Mouse (Mus musculus): Measurements from ENCODE around the gene Calm3. TPM values are rescaled to one million over a fixed set of nuclear protein-coding genes. Genes with fewer than 3 reads are reported as not detected.

The Calm3 gene
- polyA plus RNA-seq, 2 experiments from 2014 or later, result 106 to 159 TPM

DNA sequence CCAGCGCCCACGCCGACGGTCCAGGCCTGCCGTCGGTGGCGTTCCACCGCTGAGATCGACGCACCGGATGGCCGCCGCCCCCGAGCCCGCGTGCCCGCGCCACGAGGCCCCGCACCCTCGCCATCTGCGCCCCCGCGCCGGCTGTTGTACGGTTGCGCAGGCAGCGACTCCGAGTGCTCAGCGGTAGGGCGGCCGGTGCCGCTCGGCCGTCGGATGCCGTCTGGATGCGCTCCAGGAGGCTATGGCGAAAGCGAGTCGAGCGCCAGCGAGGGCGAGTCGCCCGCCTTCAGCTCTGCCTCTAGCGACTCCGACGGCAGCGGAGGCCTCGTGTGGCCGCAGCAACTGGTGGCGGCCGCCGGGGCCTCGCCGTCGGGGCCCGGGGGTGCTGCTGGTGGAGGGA, 38.0 kb downstream of the Calm3 start:
- ATAC-seq, result no peak

DNA sequence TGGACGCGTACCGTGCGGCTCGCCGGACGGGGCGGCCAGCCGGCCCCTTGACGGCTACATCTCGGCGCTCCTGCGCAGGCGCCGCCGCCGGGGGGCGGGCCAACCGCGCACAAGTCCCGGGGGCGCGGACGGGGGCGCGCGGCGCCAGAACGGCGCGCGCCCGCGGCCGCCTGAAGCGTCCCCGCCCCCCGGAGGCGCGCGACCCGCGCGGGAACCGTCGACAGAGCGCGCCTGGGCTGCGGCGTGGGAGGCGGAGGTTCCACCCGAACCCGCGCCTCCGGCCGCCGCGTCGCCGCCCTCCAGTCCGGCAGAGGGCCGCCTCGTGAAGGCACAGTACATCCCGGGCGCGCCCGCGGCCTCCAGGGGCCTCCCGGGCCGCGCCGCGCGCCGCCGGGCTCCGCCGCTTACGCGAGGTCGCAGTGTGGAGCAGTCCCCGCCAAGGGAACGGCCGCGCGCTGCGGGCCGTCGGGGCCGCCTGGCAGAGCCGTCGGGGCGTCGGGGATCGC, 38.6 kb downstream of the Calm3 start:
- no peak for ATAC-seq

DNA sequence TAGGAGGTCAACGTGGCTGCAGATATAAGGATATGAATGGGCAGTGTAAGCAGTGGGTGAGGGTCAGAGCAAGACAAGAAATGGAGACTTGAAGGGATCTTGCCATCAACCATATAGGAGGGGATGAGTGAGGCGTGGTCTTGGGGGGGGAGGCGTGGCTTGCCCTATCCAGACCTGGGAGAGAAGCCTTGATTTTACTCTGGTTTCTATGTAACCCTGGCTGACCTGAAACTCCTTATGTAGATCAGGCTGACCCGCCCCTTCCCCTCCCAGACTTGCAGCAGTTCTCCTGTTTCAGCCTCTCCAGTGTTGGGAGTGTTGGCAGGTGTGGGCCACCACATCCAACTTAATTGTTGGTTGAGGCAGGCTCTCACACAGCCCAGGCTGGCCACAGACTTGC, 39.6 kb downstream of the Calm3 start:
- ATAC-seq, result no peak

DNA sequence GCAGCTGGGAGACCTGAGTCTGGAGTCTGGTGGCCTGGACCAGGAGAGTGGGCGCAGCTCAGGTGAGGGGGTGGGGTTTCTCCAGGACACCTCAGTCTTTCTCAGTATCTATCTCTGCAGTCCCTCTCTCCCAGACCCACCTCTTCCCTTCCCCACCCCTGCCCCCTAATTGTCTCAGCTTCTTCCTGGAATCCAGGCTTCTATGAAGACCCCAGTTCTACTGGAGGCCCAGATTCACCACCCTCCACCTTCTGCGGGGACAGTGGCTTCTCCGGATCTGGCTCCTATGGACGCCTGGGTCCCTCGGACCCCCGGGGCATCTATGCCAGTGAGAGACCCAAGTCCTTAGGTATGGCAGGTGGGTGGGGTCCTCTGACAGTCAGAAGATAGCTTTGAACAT, 40.8 kb downstream of the Calm3 start:
- no peak for ATAC-seq

DNA sequence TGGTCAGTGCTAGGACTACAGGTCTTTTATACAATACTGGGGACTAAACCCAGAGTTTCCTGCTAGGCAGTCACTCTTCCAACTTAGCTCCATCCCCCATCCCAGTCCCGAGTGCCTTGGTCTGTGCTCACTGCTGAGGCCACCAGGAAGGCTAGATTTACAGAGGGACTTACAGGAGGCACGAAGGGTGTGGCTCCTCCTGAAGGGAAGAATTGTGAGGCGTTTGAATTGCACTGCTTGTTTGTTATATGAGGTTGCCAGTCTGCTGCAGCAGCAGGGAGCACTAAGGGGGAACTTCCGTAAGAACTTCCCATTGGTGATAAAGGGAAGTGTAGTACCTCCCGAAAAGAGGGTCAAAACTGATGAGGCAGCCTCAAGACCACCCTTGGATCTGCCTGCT, 43.3 kb downstream of the Calm3 start:
- no peak for ATAC-seq

DNA sequence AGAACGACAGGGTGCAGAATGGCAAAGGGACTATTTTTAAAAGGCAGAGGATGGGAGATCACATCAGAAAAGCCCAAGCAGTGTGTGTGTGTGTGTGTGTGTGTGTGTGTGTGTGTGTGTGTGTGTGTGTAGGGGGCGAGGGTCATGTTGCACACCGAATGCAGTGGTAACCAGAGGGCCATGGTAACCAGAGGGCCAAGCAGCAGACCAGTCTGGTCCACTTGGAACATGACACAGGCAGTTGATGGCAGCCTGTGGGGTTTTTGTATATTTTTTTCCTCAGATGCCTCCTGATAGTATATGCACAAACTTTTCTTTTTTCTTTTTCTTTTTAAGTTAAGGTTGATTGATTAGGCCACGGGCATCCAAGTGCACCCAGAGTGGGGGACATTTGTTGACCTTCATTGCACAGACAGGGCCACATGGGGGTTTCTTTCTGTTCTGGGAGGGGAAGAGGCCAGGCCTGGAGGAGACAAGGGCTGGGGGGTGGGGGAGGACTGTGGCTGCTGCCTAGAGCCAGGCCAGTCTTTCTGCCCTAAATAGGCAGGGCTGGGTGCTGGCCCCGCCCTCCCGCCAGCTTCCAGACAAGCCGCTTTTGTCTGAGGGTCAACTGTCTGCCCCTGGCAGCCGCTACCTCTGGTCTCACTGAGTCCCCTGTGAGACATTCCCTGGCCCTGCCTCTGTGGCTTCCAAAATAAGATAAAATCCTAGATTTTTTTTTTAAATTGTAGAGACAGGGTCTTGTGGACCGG, 43.9 kb downstream of the Calm3 start:
- no peak for ATAC-seq

DNA sequence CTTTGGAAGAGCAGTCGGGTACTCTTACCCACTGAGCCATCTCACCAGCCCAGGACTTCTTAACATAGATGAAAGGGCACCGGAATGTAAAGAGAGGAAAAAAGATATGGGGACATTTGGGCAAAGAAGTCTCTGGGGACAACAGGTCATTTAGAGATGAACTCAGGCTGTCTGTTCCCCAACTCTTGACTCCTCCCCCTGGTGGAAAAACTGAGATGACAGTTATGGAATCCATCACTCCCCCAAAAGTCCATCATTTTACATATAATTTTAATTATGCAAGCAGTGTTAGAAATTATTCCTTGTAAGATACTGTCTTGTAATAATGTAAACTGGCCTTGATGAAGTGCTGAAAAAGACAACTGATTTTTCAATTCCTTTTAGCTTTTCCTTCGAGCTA, 46.2 kb downstream of the Calm3 start:
- ATAC-seq, result no peak

DNA sequence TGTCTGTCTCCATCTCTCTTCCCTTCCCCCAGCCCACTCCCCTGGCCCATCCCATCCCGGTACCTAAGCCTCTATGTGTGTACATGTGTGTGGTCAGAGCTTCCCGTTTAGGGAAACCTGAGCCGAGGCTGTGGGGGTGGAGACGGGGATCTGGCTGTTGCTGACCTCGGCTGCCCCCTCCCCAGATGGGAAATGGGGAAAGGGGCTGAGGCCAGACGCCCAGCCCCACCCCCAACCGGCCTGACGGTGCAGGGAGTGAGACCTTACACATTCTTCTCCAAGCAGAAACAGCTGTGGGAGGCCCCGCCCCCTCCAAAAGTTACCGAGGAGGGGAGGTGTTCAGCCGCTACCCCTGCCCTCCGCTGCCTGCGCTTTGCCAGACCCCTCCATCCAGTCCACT, 47.3 kb downstream of the Calm3 start:
- no peak for ATAC-seq

DNA sequence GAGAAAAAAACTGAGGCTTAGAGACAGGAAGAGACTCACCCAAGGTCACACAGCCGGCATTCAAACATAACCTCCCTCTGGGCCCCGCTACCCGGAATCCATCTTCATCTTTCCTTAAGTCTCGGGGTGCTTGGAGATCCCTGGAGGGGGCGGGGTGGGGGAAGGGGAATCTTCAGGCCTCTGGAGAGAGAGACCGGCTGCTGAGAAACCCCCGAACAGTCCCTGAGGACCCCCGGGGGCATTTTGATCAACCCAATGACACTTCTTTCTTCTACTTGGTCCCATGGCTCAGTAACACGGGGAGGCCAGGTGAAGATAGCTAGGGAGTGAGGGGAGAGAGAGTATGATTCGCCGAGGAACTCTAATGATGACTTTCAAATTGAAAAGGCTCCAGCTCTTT, 47.9 kb downstream of the Calm3 start:
- no peak for ATAC-seq

DNA sequence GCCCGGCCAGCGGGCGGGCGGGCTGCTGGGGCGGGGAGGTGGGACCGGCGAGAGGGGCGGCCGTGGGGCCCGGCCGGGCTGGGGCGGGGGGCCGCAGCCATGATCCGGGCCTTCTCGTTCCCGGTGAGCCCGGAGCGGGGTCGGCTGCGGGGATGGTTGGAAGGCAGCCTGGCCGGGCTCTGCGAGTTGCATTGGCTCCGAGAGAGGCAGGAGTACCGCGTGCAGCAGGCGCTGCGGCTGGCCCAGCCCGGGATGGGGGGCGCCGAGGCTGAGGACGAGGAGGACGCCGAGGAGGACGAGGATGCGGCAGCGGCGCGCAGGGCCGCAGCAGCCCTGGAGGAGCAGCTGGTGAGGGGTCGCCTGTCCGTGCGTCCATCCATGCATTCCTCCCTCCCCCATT, 48.6 kb downstream of the Calm3 start:
- ATAC-seq, result no peak

DNA sequence AGATGAGACGGTGACA, 48.8 kb downstream of the Calm3 start, which contains the start of gene Dact3:
Gene Dact3 (plus strand): TSS at position 8 of the 16 bp plus-strand sequence.
- no peak for ATAC-seq

DNA sequence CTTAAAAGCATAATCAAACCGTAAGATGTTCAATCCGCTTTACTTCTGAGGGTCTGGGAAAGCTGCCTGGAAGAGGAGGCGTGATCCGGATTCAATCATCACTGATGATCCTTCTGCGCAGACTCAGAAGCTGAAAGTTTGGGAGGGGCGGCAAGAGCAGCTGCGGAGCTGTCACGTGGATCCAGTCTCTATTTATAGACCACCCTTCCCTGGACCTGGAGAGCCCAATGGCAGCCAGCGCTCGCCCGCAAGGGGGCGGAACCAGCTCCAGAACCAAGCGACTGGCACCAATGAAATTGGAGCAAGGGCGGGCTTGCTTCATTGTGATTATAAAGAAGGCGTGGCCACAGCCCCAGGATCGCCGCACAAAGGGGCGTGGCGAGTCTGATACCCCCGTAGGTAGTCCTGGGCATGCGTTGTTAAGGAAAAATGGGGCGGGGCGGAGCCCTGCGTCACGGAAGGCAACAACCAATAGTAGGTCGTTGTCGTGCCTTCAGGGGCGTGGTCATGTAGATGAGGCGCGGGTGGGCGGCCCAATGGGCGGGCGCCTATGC, 49.1 kb downstream of the Calm3 start:
- peak; percentile 87 for ATAC-seq

DNA sequence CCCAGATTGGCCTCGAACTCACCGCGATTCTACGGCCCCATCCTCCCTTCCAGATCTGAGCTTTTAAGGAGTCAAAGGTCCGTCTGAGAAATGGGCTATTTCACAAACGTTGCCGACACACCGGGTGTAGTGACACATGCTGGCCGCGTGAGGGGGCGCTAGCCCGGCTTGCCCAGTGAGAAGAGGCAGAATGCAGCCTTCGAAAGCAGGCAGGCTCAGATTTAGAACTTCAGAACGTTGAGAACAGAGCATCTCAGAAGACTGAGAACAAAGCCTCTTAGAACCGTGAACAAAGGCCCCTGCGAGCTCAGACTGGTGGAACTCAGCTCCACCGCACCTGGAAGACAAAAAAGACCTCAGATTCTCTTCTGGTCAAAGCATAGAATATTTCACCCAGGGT, 49.7 kb downstream of the Calm3 start:
- peak; percentile 42 for ATAC-seq

DNA sequence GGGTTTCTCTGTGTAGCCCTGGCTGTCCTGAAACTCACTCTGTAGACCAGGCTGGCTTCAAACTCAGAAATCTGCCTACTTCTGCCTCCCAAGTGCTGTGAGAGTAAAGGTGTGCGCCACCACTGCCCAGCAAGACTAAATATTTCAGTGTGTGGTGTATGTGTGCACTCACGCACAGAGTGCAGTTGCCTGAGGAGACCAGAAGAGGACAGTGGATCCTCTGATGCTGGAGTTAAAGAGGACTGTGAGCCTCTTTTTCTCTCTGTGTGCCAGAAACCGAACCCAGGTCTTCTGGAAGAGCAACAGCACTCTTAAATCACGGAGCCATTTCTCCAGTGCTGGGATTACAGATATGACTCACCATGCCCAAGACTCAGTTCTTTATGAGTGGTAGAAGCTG, 50.5 kb downstream of the Calm3 start:
- no peak for ATAC-seq

DNA sequence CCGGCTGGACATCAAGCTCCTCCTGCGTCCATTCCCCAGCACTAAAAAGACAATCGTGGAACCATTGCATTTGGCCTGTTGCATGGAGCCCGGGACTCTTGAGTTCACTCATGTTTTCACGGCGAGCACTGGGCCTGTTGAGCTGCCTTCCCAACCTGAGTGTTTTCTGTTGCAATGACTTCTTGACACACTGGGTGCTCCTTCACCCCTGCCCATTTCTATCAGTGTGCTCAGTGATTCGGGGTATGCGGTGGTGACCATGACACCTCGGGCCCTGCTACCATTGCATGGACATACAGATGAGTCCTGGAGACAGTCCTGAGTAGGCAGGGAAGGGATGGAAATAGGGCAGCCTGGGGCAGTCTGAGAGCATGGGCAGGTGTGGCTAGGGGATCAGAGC, 51.4 kb downstream of the Calm3 start:
- no peak for ATAC-seq

DNA sequence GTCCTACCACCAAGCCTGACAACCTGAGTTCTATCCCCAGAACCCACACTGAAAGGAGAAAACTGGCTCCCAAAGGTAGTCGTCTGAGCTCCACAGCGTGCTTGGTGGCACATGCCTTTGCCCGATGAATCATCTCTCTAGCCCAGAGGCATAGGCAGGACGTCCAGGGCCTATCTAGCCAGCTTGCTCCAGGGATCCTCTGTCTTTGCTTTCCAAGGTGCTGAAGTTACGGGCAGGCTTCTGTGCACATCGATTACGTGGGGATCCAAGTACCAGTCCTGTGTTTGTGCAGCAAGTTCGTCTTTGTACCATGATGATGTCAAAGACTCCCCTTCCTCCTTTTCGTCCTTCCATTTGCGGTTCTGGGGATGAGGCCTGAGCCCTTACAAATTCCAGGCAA, 52.3 kb downstream of the Calm3 start:
- no peak for ATAC-seq

DNA sequence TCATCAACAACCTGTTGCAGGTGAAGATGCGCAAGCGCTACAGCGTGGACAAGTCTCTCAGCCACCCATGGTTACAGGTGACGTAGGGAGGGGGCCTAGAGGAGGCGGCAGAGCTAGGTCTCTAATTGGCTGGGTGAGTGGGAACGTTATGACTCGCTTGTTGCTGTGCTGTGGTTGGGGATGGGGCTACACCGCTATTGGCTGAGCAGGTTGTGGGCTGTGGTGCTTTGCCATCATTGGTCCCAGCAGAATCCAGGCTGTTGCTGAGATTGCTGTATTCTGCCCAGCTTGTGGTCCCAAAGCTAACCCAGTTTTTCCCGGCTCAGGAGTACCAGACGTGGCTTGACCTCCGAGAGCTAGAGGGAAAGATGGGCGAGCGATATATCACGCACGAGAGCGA, 54.4 kb downstream of the Calm3 start:
- no peak for ATAC-seq

DNA sequence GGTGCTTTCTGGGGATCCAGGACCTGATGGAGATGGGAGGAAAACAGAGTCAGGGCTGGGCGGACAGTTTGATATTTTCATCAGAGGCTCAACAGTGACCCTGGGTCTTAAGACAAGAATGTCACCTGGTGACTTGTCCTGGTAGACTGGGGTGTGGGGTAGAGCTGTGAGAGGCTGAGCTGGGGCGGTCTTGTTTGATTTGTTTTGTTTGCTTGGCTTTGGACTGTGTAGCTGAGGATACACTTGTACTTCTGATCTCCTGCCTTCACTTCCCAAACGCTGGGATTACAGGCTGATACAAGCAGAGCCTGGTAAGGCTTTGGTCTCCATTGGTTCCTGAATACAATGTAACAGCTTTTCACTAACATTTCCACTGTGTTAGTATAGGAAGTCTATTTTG, 56.4 kb downstream of the Calm3 start:
- ATAC-seq, result no peak

Other genes starting within 250 kb of the Calm3 start
- under 1 TPM in 1 of 2 experiments, not detected in 1; 0.32 TPM for gene Ceacam15, start 248.4 kb downstream of the Calm3 start, polyA plus RNA-seq (2017; shearing (Covaris generic))
- gene Ceacam9, start 202.2 kb downstream of the Calm3 start, polyA plus RNA-seq (2017; shearing (Covaris generic)), result not detected
- gene Ap2s1, start 185.7 kb downstream of the Calm3 start, polyA plus RNA-seq (2017; shearing (Covaris generic)), result 100 to 1,000 TPM; 101 to 111 TPM
- 100 to 1,000 TPM; 143 to 179 TPM for gene Slc1a5, start 142.8 kb downstream of the Calm3 start, polyA plus RNA-seq (2017; shearing (Covaris generic))
- 10 to 100 TPM; 23.0 to 23.1 TPM for gene Strn4, start 108.2 kb downstream of the Calm3 start, polyA plus RNA-seq (2017; shearing (Covaris generic))
- 1 to 10 TPM; 6.5 to 7.5 TPM for gene Fkrp, start 107.4 kb downstream of the Calm3 start, polyA plus RNA-seq (2017; shearing (Covaris generic))
- gene Prkd2, start 81.2 kb downstream of the Calm3 start, polyA plus RNA-seq (2017; shearing (Covaris generic)), result 10 to 100 TPM; 45.7 to 47.6 TPM
- gene Dact3, start 48.8 kb downstream of the Calm3 start, polyA plus RNA-seq (2017; shearing (Covaris generic)), result not detected
- gene Gng8, start 32.3 kb downstream of the Calm3 start, polyA plus RNA-seq (2017; shearing (Covaris generic)), result not detected
- 10 to 100 TPM; 11.8 to 13.2 TPM for gene Ptgir, start 17.6 kb downstream of the Calm3 start, polyA plus RNA-seq (2017; shearing (Covaris generic))
- not detected for gene Pnmal2, start 20.6 kb upstream of the Calm3 start, polyA plus RNA-seq (2017; shearing (Covaris generic))
- gene Pnmal1, start 35.6 kb upstream of the Calm3 start, polyA plus RNA-seq (2017; shearing (Covaris generic)), result not detected
- 1 to 10 TPM; 3.6 to 4.2 TPM for gene Gm42372, start 59.0 kb upstream of the Calm3 start, polyA plus RNA-seq (2017; shearing (Covaris generic))
- under 1 TPM in 1 of 2 experiments, not detected in 1; 0.16 TPM for gene Ccdc8, start 68.6 kb upstream of the Calm3 start, polyA plus RNA-seq (2017; shearing (Covaris generic))
- 10 to 100 TPM; 49.6 to 63.3 TPM for gene Ppp5c, start 103.8 kb upstream of the Calm3 start, polyA plus RNA-seq (2017; shearing (Covaris generic))
- gene Hif3a, start 138.3 kb upstream of the Calm3 start, polyA plus RNA-seq (2017; shearing (Covaris generic)), result under 1 TPM; 0.32 to 0.49 TPM
- 1 to 10 TPM in 1 of 2 experiments, not detected in 1; 1.1 TPM for gene Psg16, start 149.9 kb upstream of the Calm3 start, polyA plus RNA-seq (2017; shearing (Covaris generic))
- not detected for gene Ceacam3, start 226.2 kb upstream of the Calm3 start, polyA plus RNA-seq (2017; shearing (Covaris generic))